Comparison of ENCODE assay signal across 10 mouse cellular contexts in the genomic region with DNA sequence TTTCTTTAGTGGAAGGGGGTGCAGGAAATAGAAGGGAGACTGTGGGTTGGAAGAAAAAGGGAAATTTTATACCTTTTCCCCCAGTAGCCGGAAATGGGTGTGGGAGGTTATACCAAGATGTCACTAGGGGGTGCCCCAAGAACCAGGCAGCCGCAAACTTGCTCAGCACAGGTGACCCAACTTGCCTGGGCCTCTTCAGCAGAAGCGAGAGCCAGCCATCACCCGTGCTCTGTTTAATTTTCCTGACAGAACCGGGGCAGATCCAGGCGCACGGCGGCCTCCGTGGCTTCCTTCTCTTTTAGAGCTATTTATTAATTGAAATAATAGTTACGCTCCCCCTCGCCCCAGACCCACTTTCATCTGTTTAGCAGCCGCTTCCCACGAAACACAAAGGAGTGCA.
DNase-seq lines count a peak whose midpoint lies in the region; ATAC-seq and TF ChIP-seq lines count a peak whose summit lies in the region.
"Had no signal": no experiment of that assay in that cellular context is flagged by ENCODE, and none has a peak within 500 bp of the region (broad histone marks: within the 10 kb centered on the region; RNA-seq: fewer than 3 reads in every experiment).

No protein-coding gene starts in this region.

- H3K4me3 ChIP-seq in intestine, postnatal 0 days (ENCODE audit: low read depth, low read length) = no peak overlapping the region
- H3K4me3 ChIP-seq in intestine, embryonic 15.5 days (replicated peaks) = no peak overlapping the region
- H3K4me3 ChIP-seq: lung, embryonic 15.5 days; stomach, embryonic 15.5 days had no signal

- H3K36me3 ChIP-seq in intestine, postnatal 0 days (ENCODE audit: control insufficient read depth, insufficient read depth) = no peaks in the 10 kb centered on the region
- H3K36me3 ChIP-seq in intestine, embryonic 15.5 days = no peaks in the 10 kb centered on the region
- H3K36me3 ChIP-seq: lung, embryonic 15.5 days; stomach, embryonic 15.5 days had no signal

- H3K4me2 ChIP-seq in intestine, postnatal 0 days (replicated peaks; ENCODE audit: low read depth) = no peak overlapping the region
- H3K4me2 ChIP-seq in intestine, embryonic 15.5 days (replicated peaks) = no peak overlapping the region
- H3K4me2 ChIP-seq: lung, embryonic 15.5 days; stomach, embryonic 15.5 days had no signal

- no peak for ATAC-seq in intestine, postnatal 0 days
- no peak for ATAC-seq in intestine, embryonic 15.5 days

- DNase-seq in ES-CJ7 (ENCODE audit: low read depth, low spot score) = peak; percentile 31
- peak; percentile 12 for DNase-seq in embryo, embryonic 9.5 days (ENCODE audit: extremely low spot score)
- DNase-seq in natural killer cell, adult 2 months (ENCODE audit: low spot score in 2 of 2) = peak; percentile 24 to 34
- DNase-seq in urinary bladder, adult 18-20 months (ENCODE audit: low spot score in 2 of 2) = no peak
- DNase-seq in c-Kit-positive CD71-positive TER-119-positive erythroid progenitor cells, embryonic 14.5 days (ENCODE audit: low spot score) = no peak
- DNase-seq in left cerebral cortex, adult 9 months (ENCODE audit: low spot score in 2 of 2) = no peak

- no peaks in the 10 kb centered on the region for H3K9me3 ChIP-seq in intestine, postnatal 0 days (ENCODE audit: control insufficient read depth)
- no peaks in the 10 kb centered on the region for H3K9me3 ChIP-seq in intestine, embryonic 15.5 days
- H3K9me3 ChIP-seq: lung, embryonic 15.5 days; stomach, embryonic 15.5 days had no signal

- no peaks in the 10 kb centered on the region for H3K27me3 ChIP-seq in intestine, postnatal 0 days (replicated peaks; ENCODE audit: control insufficient read depth, insufficient read depth, low read length)
- H3K27me3 ChIP-seq in intestine, embryonic 15.5 days (replicated peaks) = no peaks in the 10 kb centered on the region
- H3K27me3 ChIP-seq: lung, embryonic 15.5 days; stomach, embryonic 15.5 days had no signal

- no peak overlapping the region for H3K9ac ChIP-seq in intestine, postnatal 0 days (ENCODE audit: low read depth, low read length)
- H3K9ac ChIP-seq in intestine, embryonic 15.5 days = no peak overlapping the region
- H3K9ac ChIP-seq: lung, embryonic 15.5 days; stomach, embryonic 15.5 days had no signal

- H3K4me1 ChIP-seq in intestine, postnatal 0 days (replicated peaks; ENCODE audit: control insufficient read depth, insufficient read depth, low read length) = no peaks in the 10 kb centered on the region
- H3K4me1 ChIP-seq in intestine, embryonic 15.5 days (replicated peaks) = no peaks in the 10 kb centered on the region
- H3K4me1 ChIP-seq: lung, embryonic 15.5 days; stomach, embryonic 15.5 days had no signal

- TF ChIP-seq CTCF in intestine, postnatal 0 days (IDR thresholded peaks at IDR 0.05; ENCODE audit: low read depth) = peak; percentile 42

- no peak overlapping the region for H3K27ac ChIP-seq in intestine, postnatal 0 days (ENCODE audit: low read depth, low read length)
- H3K27ac ChIP-seq in intestine, embryonic 15.5 days = no peak overlapping the region
- H3K27ac ChIP-seq: lung, embryonic 15.5 days; stomach, embryonic 15.5 days had no signal

- WGBS in intestine, postnatal 0 days = 57% methylated on average over 13 of the region's 13 CpGs
- WGBS in intestine, embryonic 15.5 days = 43% methylated on average over 13 of the region's 13 CpGs

Comparison
In these comparisons a context has a peak if more than half of its experiments do, and no peak if none do; other contexts are left out.
1. DNase-seq: peak in ES-CJ7 (single experiment), embryo, embryonic 9.5 days (single experiment) and natural killer cell, adult 2 months (2 of 2); none in urinary bladder, adult 18-20 months (0 of 2), c-Kit-positive CD71-positive TER-119-positive erythroid progenitor cells, embryonic 14.5 days (single experiment) and left cerebral cortex, adult 9 months (0 of 2).